Mouse (Mus musculus): ENCODE measurements at regions not wholly inside any gene's neighbourhood (a gene's known extent, or its start where the extent isn't known, plus 50 kb on each side); places are given as distances from the start of the nearest gene placed in this dataset.

DNA sequence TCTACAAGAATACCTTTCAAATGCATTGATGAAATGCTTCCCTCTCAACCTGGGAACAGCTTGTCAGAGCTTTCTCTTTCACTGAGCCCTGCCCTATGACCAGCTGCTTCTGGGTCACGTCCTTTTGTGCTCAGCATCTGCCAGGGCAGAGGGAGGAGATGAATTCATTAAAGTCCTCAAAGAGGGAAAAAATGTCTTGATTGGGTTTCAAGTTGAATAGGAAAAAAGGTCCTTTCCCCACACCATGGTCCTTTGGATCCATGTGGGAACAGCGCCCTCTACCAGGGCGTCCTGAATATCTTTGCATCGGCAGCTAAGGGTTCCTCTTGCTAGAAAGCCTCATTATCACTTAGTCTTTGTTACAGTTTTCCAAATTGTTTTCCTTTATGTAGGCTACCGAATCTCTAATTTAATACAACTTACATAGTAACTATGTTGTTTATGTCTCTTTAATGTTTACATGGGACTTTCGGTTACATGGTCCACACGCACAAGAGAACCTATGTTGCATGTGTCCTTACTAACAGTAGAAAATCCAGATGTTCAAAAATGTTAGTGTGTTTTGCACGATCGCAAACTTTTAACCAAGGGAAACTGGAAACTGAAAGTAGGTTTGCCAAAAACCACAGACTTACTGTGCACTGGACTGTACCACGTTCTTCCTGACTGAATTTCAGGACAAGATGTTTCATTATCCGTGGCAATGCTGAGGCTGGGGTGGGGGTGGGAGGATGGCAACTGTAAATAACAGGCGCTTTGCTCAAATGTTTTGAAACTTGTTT, 222.6 kb downstream of the Hace1 start:
- Histone ChIP-seq H3K4me1 (ENCODE audit: control insufficient read depth, insufficient read depth, low read length) (no peaks in the 10 kb centered on the region), H3K4me3 (ENCODE audit: low read depth, low read length) (no peak overlapping the region), H3K27ac (replicated peaks; ENCODE audit: low read depth, low read length) (no peak overlapping the region), H3K4me2 (ENCODE audit: low read depth, severe bottlenecking) (no peak overlapping the region), H3K9me3 (ENCODE audit: control insufficient read depth, low read length) (no peaks in the 10 kb centered on the region), H3K27me3 (ENCODE audit: control insufficient read depth, insufficient read depth, low read length) (no peaks in the 10 kb centered on the region), H3K9ac (ENCODE audit: low read length) (no peak overlapping the region), H3K36me3 (ENCODE audit: control insufficient read depth, insufficient read depth, low read length) (no peaks in the 10 kb centered on the region)
- WGBS, result 53% methylated on average over 12 of the region's 12 CpGs
- DNase-seq (ENCODE audit: low spot score) (peak; percentile 81), ATAC-seq (ENCODE audit: insufficient number of reproducible peaks, low FRiP score, low TSS enrichment, low read depth) (peak; percentile 51; the same call in 1 of the 2 replicates)

DNA sequence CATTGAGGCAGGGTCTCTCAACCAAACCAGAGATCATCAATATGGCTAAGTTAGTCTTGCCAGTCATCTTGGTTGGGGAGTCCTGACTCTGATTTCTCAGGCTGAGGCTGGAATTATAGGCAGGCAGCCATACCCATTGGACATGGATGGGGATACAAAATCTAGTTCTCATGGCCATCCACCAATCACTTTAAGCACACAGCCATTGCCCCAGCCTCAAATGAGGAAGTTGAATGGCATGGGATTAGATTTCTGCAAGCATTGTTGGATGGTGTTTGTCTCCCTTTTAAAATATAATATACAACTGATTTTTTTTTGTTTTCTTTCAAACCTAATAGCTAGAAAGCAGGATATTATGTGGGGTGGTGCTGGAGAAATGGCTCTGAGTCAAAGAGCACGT, 223.8 kb downstream of the Hace1 start:
- Histone ChIP-seq H3K4me3 (ENCODE audit: low read depth, low read length) (no peak overlapping the region), H3K4me1 (ENCODE audit: control insufficient read depth, insufficient read depth, low read length) (0 out of 2 replicates have a peak, but pooled peaks cover under 1% of the 10 kb centered on the region), H3K27me3 (ENCODE audit: control insufficient read depth, insufficient read depth, low read length) (no peaks in the 10 kb centered on the region), H3K36me3 (ENCODE audit: control insufficient read depth, insufficient read depth, low read length) (no peaks in the 10 kb centered on the region), H3K9me3 (ENCODE audit: control insufficient read depth, low read length) (no peaks in the 10 kb centered on the region), H3K27ac (replicated peaks; ENCODE audit: low read depth, low read length) (no peak overlapping the region), H3K4me2 (ENCODE audit: low read depth, severe bottlenecking) (no peak overlapping the region), H3K9ac (ENCODE audit: low read length) (no peak overlapping the region)
- DNase-seq (ENCODE audit: low spot score) (no peak), ATAC-seq (ENCODE audit: insufficient number of reproducible peaks, low FRiP score, low TSS enrichment, low read depth) (no peak)
- 68% methylated on average over 1 of the region's 1 CpGs for WGBS

DNA sequence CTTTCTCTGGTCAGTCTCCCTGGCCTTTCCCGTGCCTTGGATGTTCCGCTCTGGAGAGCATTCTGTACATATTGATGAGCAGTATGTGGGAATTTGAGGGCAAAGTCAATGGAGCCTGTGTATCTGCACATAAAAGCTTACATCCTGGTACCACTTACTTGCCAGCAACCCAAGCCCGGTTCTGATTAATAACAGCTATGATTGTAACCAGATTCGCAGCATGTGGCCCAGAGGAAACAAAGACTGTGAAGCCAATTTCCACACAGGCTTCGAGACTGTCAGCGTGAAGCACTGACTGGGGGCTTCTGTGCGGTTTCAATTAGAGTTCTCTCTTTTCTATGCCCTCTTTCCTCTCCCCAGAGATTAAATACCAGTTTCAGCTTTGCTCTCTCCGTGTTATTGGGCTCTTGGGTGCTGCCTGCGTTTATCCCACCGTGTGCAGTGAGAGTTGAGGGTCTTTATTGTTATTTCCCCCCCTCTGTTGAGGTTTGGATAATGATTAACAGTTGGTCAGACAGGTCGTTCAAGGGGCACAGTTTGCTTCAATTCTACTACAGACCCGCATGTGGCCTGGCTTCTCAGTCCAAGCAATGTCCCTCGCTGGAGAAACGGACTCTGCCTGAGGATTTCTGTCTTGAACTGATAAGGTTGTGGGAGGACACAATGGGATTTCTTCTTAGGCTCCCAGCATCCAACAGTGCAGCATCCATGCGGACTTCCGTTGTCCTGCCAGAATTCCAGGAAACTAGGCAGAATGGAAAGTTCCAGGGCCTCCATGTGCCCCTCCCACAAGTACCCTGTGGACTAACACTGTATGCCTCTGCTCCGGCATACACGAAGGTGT, 229.6 kb downstream of the Hace1 start:
- Histone ChIP-seq H3K4me2 (ENCODE audit: low read depth, severe bottlenecking) (peak overlapping the region; percentile 14; the same call in 1 of the 2 replicates), H3K27me3 (ENCODE audit: control insufficient read depth, insufficient read depth, low read length) (no peaks in the 10 kb centered on the region), H3K9me3 (ENCODE audit: control insufficient read depth, low read length) (no peaks in the 10 kb centered on the region), H3K9ac (ENCODE audit: low read length) (no peak overlapping the region; the same call in 1 of the 2 replicates), H3K4me1 (ENCODE audit: control insufficient read depth, insufficient read depth, low read length) (peaks cover 14% of the 10 kb centered on the region), H3K4me3 (ENCODE audit: low read depth, low read length) (no peak overlapping the region), H3K36me3 (ENCODE audit: control insufficient read depth, insufficient read depth, low read length) (no peaks in the 10 kb centered on the region), H3K27ac (replicated peaks; ENCODE audit: low read depth, low read length) (peak overlapping the region; percentile 84)
- 15% methylated on average over 18 of the region's 18 CpGs for WGBS
- DNase-seq (ENCODE audit: low spot score) (peak; percentile 74), ATAC-seq (ENCODE audit: insufficient number of reproducible peaks, low FRiP score, low TSS enrichment, low read depth) (peak; percentile 68; the same call in 1 of the 2 replicates)

- DNase-seq (ENCODE audit: low spot score) (peak; percentile 43), ATAC-seq (ENCODE audit: insufficient number of reproducible peaks, low FRiP score, low TSS enrichment, low read depth) (no peak)
- WGBS, result 54% methylated on average over 6 of the region's 6 CpGs
- peaks cover 23% of the 10 kb centered on the region for H3K4me1 ChIP-seq (ENCODE audit: control insufficient read depth, insufficient read depth, low read length)
- H3K27ac ChIP-seq (replicated peaks; ENCODE audit: low read depth, low read length), result no peak overlapping the region
- H3K27me3 ChIP-seq (ENCODE audit: control insufficient read depth, insufficient read depth, low read length), result no peaks in the 10 kb centered on the region
- H3K9ac ChIP-seq (ENCODE audit: low read length), result no peak overlapping the region
- no peak overlapping the region for H3K4me2 ChIP-seq (ENCODE audit: low read depth, severe bottlenecking)
- no peak overlapping the region for H3K4me3 ChIP-seq (ENCODE audit: low read depth, low read length)
- no peaks in the 10 kb centered on the region for H3K36me3 ChIP-seq (ENCODE audit: control insufficient read depth, insufficient read depth, low read length)
- no peaks in the 10 kb centered on the region for H3K9me3 ChIP-seq (ENCODE audit: control insufficient read depth, low read length)
Measured at GRCm38 (mm10) chr10:45811882-45812281, 234.3 kb downstream of the Hace1 start.

- H3K27ac ChIP-seq (replicated peaks; ENCODE audit: low read depth, low read length), result no peak overlapping the region
- ATAC-seq (ENCODE audit: insufficient number of reproducible peaks, low FRiP score, low TSS enrichment, low read depth) (peak; percentile 75), DNase-seq (ENCODE audit: low spot score) (peak; percentile 58)
Measured at GRCm38 (mm10) chr10:45813804-45814203, 236.2 kb downstream of the Hace1 start.

DNA sequence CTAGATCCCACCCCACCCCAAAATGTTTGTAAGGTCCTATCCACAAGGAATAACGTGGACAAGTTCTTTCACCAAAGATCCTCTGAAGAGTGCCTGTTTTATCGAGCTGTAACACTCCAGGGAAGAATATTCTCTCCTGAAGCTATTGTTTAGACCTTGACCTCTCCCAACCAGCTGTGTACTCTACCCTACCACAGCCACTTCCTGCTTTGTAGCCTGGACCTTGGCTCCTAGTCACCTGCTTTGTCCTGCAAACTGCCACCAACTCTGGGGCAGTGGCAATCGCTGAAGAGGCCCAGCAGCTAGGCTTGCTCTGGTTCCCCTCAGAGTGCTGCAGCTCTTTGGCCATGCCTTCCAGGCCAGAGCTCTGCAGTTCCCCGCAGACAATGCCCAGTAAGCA, 239.1 kb downstream of the Hace1 start:
- ATAC-seq (ENCODE audit: insufficient number of reproducible peaks, low FRiP score, low TSS enrichment, low read depth) (no peak), DNase-seq (ENCODE audit: low spot score) (no peak)
- Histone ChIP-seq H3K4me1 (ENCODE audit: control insufficient read depth, insufficient read depth, low read length) (peaks cover 14% of the 10 kb centered on the region), H3K4me2 (ENCODE audit: low read depth, severe bottlenecking) (no peak overlapping the region), H3K9me3 (ENCODE audit: control insufficient read depth, low read length) (no peaks in the 10 kb centered on the region), H3K9ac (ENCODE audit: low read length) (no peak overlapping the region), H3K27ac (replicated peaks; ENCODE audit: low read depth, low read length) (no peak overlapping the region), H3K27me3 (ENCODE audit: control insufficient read depth, insufficient read depth, low read length) (no peaks in the 10 kb centered on the region), H3K36me3 (ENCODE audit: control insufficient read depth, insufficient read depth, low read length) (no peaks in the 10 kb centered on the region), H3K4me3 (ENCODE audit: low read depth, low read length) (no peak overlapping the region)
- 90% methylated on average over 4 of the region's 4 CpGs for WGBS

More at GRCm38 (mm10) chr10:45813804-45814203, 236.2 kb downstream of the Hace1 start:
- Histone ChIP-seq H3K9me3 (ENCODE audit: control insufficient read depth, low read length) (no peaks in the 10 kb centered on the region), H3K36me3 (ENCODE audit: control insufficient read depth, insufficient read depth, low read length) (no peaks in the 10 kb centered on the region), H3K9ac (ENCODE audit: low read length) (no peak overlapping the region), H3K27me3 (ENCODE audit: control insufficient read depth, insufficient read depth, low read length) (no peaks in the 10 kb centered on the region), H3K4me2 (ENCODE audit: low read depth, severe bottlenecking) (no peak overlapping the region), H3K4me3 (ENCODE audit: low read depth, low read length) (no peak overlapping the region), H3K4me1 (ENCODE audit: control insufficient read depth, insufficient read depth, low read length) (peaks cover 14% of the 10 kb centered on the region)
- 5% methylated on average over 2 of the region's 2 CpGs for WGBS

DNA sequence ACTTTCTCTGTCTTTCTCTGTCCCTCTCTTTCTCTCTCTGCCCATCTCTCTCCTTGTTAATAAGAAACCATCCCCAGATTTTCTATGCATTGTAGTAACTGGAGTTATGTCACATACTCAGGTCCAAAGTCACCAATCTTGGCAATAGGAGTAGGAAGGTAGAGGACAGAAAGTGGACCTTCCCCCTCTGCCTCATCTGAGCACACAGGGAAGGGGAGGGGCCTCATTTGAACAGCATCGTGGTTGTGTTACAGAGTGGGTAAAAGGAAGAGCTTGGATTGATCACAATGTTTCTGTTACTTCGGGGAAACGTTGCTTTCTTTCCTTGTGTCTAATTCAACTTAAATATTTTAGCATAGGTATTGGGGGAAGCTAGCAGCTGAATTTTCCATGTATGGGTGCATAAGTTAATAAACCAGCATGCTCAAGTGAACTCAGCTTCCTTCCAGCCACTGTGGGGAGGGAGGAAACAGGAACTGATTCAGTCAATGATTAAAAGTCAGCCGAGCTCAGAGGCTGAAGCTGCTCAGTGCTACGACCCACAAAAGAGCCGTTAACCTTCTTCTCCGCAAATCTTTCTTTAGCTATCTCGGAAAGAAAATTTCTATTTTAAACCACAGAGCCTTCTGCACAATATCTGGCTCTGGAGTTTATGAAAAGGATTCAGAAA, 243.5 kb downstream of the Hace1 start:
- 61% methylated on average over 8 of the region's 8 CpGs for WGBS
- Histone ChIP-seq H3K4me3 (ENCODE audit: low read depth, low read length) (no peak overlapping the region), H3K9ac (ENCODE audit: low read length) (no peak overlapping the region), H3K27ac (replicated peaks; ENCODE audit: low read depth, low read length) (no peak overlapping the region), H3K4me1 (ENCODE audit: control insufficient read depth, insufficient read depth, low read length) (no peaks in the 10 kb centered on the region), H3K9me3 (ENCODE audit: control insufficient read depth, low read length) (no peaks in the 10 kb centered on the region), H3K4me2 (ENCODE audit: low read depth, severe bottlenecking) (no peak overlapping the region), H3K36me3 (ENCODE audit: control insufficient read depth, insufficient read depth, low read length) (no peaks in the 10 kb centered on the region), H3K27me3 (ENCODE audit: control insufficient read depth, insufficient read depth, low read length) (no peaks in the 10 kb centered on the region)
- DNase-seq (ENCODE audit: low spot score) (no peak), ATAC-seq (ENCODE audit: insufficient number of reproducible peaks, low FRiP score, low TSS enrichment, low read depth) (no peak)

DNA sequence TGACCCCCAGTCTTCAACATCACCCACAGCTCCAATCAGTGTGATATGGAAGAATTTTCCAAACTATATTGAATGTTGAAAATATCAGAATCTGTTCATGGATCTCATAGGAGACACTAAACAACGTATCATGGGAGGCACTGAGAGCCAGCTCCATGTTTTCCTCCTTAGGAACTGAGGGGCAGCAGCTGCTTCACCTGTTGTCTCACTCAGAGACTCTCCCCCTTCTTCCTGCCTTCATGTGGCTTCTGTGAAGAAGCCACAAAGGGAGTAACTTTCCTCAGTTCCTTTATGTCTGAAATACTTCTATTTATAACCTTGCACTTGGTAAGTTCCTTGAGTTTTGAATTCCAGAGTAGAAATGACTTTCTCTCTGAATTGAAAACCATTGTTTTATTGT, 244.6 kb downstream of the Hace1 start:
- no peak overlapping the region for H3K9ac ChIP-seq (ENCODE audit: low read length)
- no peak overlapping the region for H3K4me3 ChIP-seq (ENCODE audit: low read depth, low read length)
- no peak overlapping the region for H3K4me2 ChIP-seq (ENCODE audit: low read depth, severe bottlenecking)
- H3K36me3 ChIP-seq (ENCODE audit: control insufficient read depth, insufficient read depth, low read length), result no peaks in the 10 kb centered on the region
- DNase-seq (ENCODE audit: low spot score) (no peak), ATAC-seq (ENCODE audit: insufficient number of reproducible peaks, low FRiP score, low TSS enrichment, low read depth) (no peak)
- H3K27ac ChIP-seq (replicated peaks; ENCODE audit: low read depth, low read length), result no peak overlapping the region
- no peaks in the 10 kb centered on the region for H3K27me3 ChIP-seq (ENCODE audit: control insufficient read depth, insufficient read depth, low read length)
- no peaks in the 10 kb centered on the region for H3K4me1 ChIP-seq (ENCODE audit: control insufficient read depth, insufficient read depth, low read length)
- H3K9me3 ChIP-seq (ENCODE audit: control insufficient read depth, low read length), result no peaks in the 10 kb centered on the region
- 85% methylated on average over 1 of the region's 1 CpGs for WGBS
